Mouse (Mus musculus) thymus, adult 2 months (tissue): ENCODE measurements around the gene Nr4a1.

Experiments used
- CTCF ChIP-seq: fragments of 200-500 bp; IDR thresholded peaks from 2 replicates; pipeline ENCODE4 v1.5.1; 2012; ENCODE audit warnings: mild to moderate bottlenecking, control low read depth, low read length, moderate library complexity, borderline replicate concordance; ENCODE audit not compliant: control insufficient read depth, poor library complexity, insufficient read depth; ENCODE audit errors: extremely low read depth
- POLR2A ChIP-seq: fragments of 200-500 bp; IDR thresholded peaks from 2 replicates; pipeline ENCODE4 v1.6.1; 2012; ENCODE audit warnings: mild to moderate bottlenecking, low read length, control low read depth, moderate library complexity; ENCODE audit not compliant: control insufficient read depth, poor library complexity, insufficient read depth; ENCODE audit errors: extremely low read depth

- TF ChIP-seq POLR2A, result no peak
- TF ChIP-seq CTCF, result no peak
Measured at GRCm38 (mm10) chr15:101224006-101224906, 29.8 kb upstream of the Nr4a1 start, which contains the start of gene Grasp.
